Mouse (Mus musculus): ENCODE results near the gene Tnp1. TPM values are rescaled to one million over a fixed set of nuclear protein-coding genes. Genes with fewer than 3 reads are reported as not detected.

Tnp1 gene
- total and polyA plus RNA-seq, 2 experiments, result not detected

DNA sequence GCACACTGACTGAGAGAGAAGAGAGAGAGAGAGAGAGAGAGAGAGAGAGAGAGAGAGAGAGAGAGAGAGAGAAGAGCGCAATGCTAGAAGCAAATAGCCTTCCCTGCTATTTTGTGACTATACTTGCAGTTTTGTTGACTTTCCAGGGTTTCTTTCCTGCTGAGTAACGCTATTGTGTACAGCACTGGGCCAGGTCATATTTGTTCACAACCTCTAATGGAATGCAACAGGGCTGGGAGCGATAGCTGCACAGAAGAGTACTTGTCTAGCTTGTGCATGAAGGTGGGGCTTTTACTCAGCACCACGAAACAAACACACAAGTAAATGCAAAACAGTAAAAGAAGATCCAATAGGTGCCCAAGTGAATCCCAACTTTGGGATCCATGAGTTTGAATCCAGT, 11.7 kb upstream of the Tnp1 start:
- Histone ChIP-seq H3K4me1 (ENCODE audit: control insufficient read depth, insufficient read depth, low read length) (no peaks in the 10 kb centered on the region; the same call in 1 of the 2 replicates), H3K27me3 (ENCODE audit: control insufficient read depth, insufficient read depth, low read length) (no peaks in the 10 kb centered on the region), H3K9ac (ENCODE audit: low read depth, low read length) (no peak overlapping the region), H3K27ac (replicated peaks; ENCODE audit: insufficient read depth, low read depth, low read length) (no peak overlapping the region), H3K4me3 (ENCODE audit: insufficient read depth, low read depth, low read length) (no peak overlapping the region), H3K36me3 (ENCODE audit: control insufficient read depth, insufficient read depth, low read length) (no peaks in the 10 kb centered on the region), H3K79me2 (ENCODE audit: control insufficient read depth, insufficient read depth, low read length) (no peaks in the 10 kb centered on the region)
- TF ChIP-seq CTCF (IDR thresholded peaks at IDR 0.05; ENCODE audit: low read depth, low read length) (no peak), POLR2A (IDR thresholded peaks at IDR 0.05; ENCODE audit: extremely low read depth, insufficient read depth, low read length) (no peak)
- peak; percentile 4 for DNase-seq (ENCODE audit: extremely low read depth, low read depth, low spot score)
- 45% methylated on average over 4 of the region's 4 CpGs for WGBS

DNA sequence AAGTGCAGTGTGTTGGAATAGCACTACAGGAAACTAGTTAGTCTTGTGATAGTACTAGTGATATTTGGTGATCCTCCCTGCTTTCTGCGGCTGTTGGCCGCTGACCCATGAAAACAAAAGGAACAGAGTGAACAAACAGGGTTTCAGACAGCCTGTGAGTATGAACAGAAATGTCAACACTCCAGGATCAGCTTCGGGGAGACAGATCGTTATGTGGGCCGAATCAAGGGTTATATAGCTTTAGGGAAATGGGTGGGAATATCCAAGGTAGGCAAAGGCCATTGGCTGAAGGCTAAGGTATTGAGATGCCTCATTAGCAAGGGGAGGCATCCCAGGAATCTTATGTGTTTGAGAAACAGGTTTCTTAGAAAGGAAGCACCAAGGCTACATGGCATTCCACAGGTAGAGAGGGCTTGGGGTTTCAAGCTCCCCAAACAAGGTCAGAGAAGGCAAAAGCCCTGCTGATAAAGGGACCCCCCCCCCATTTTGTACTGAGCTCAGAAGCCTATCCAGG, 11.1 kb upstream of the Tnp1 start:
- Histone ChIP-seq H3K9ac (ENCODE audit: low read depth, low read length) (no peak overlapping the region), H3K4me1 (ENCODE audit: control insufficient read depth, insufficient read depth, low read length) (no peaks in the 10 kb centered on the region; the same call in 1 of the 2 replicates), H3K36me3 (ENCODE audit: control insufficient read depth, insufficient read depth, low read length) (no peaks in the 10 kb centered on the region), H3K27ac (replicated peaks; ENCODE audit: insufficient read depth, low read depth, low read length) (no peak overlapping the region), H3K79me2 (ENCODE audit: control insufficient read depth, insufficient read depth, low read length) (no peaks in the 10 kb centered on the region), H3K27me3 (ENCODE audit: control insufficient read depth, insufficient read depth, low read length) (no peaks in the 10 kb centered on the region), H3K4me3 (ENCODE audit: insufficient read depth, low read depth, low read length) (no peak overlapping the region)
- DNase-seq (ENCODE audit: extremely low read depth, low read depth, low spot score), result no peak
- WGBS, result 25% methylated on average over 5 of the region's 5 CpGs
- TF ChIP-seq CTCF (IDR thresholded peaks at IDR 0.05; ENCODE audit: low read depth, low read length) (no peak), POLR2A (IDR thresholded peaks at IDR 0.05; ENCODE audit: extremely low read depth, insufficient read depth, low read length) (no peak)

GRCm38 (mm10) chr1:73026157-73026556, 10.4 kb upstream of the Tnp1 start:
- no peak for TF ChIP-seq CTCF (IDR thresholded peaks at IDR 0.05; ENCODE audit: low read depth, low read length)
- TF ChIP-seq POLR2A (IDR thresholded peaks at IDR 0.05; ENCODE audit: extremely low read depth, insufficient read depth, low read length), result no peak
- Histone ChIP-seq H3K9ac (ENCODE audit: low read depth, low read length) (no peak overlapping the region), H3K4me3 (ENCODE audit: insufficient read depth, low read depth, low read length) (no peak overlapping the region), H3K36me3 (ENCODE audit: control insufficient read depth, insufficient read depth, low read length) (no peaks in the 10 kb centered on the region), H3K79me2 (ENCODE audit: control insufficient read depth, insufficient read depth, low read length) (no peaks in the 10 kb centered on the region), H3K4me1 (ENCODE audit: control insufficient read depth, insufficient read depth, low read length) (no peaks in the 10 kb centered on the region; the same call in 1 of the 2 replicates), H3K27me3 (ENCODE audit: control insufficient read depth, insufficient read depth, low read length) (no peaks in the 10 kb centered on the region), H3K27ac (replicated peaks; ENCODE audit: insufficient read depth, low read depth, low read length) (no peak overlapping the region)
- 90% methylated on average over 3 of the region's 3 CpGs for WGBS
- DNase-seq (ENCODE audit: extremely low read depth, low read depth, low spot score), result no peak

DNA sequence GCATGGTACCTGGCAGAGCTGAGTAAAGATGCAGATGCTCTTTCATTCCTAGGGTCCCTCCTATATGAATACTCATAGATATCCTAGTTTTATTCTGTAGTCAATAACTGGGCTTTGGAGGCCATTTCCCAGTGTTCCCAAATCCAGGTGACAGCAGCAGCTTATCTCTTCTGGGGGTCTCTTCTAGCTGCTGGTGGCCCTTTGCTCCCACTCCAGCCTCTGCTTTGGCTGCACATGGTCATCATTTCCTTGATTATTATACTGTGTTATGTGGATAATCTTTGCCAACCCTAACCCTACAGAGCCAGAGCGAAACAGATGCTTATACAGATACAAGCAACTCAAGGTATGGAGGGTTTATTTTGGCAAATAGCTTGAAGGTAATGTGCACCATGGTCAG, 8.9 kb downstream of the Tnp1 start:
- Histone ChIP-seq H3K9ac (ENCODE audit: low read depth, low read length) (no peak overlapping the region), H3K79me2 (ENCODE audit: control insufficient read depth, insufficient read depth, low read length) (no peaks in the 10 kb centered on the region), H3K4me3 (ENCODE audit: insufficient read depth, low read depth, low read length) (no peak overlapping the region), H3K4me1 (ENCODE audit: control insufficient read depth, insufficient read depth, low read length) (no peaks in the 10 kb centered on the region), H3K27ac (replicated peaks; ENCODE audit: insufficient read depth, low read depth, low read length) (no peak overlapping the region), H3K36me3 (ENCODE audit: control insufficient read depth, insufficient read depth, low read length) (no peaks in the 10 kb centered on the region), H3K27me3 (ENCODE audit: control insufficient read depth, insufficient read depth, low read length) (no peaks in the 10 kb centered on the region)
- TF ChIP-seq CTCF (IDR thresholded peaks at IDR 0.05; ENCODE audit: low read depth, low read length) (no peak), POLR2A (IDR thresholded peaks at IDR 0.05; ENCODE audit: extremely low read depth, insufficient read depth, low read length) (no peak)
- WGBS, result 100% methylated on average over 1 of the region's 1 CpGs
- no peak for DNase-seq (ENCODE audit: extremely low read depth, low read depth, low spot score)

DNA sequence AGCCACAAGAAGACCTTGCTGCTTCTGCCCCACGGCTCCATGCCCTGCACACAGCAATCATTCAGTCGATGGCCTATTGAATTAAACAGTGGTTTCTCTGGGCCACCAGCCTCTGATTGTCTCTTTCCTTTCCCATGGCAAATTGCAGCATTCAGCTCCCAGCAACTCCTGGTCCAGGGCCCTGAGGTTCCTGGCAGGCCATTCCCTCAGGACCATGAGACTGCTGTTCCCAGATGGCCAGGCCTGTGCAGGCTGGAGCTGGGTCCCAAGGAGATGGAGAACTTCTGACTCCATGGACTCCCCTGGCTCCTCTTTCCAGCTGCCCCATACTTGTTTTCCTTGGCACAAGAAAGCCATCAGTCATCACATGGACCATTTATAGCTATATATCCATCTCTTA, 10.8 kb downstream of the Tnp1 start:
- WGBS, result 88% methylated on average over 2 of the region's 2 CpGs
- TF ChIP-seq POLR2A (IDR thresholded peaks at IDR 0.05; ENCODE audit: extremely low read depth, insufficient read depth, low read length) (no peak), CTCF (IDR thresholded peaks at IDR 0.05; ENCODE audit: low read depth, low read length) (no peak)

DNA sequence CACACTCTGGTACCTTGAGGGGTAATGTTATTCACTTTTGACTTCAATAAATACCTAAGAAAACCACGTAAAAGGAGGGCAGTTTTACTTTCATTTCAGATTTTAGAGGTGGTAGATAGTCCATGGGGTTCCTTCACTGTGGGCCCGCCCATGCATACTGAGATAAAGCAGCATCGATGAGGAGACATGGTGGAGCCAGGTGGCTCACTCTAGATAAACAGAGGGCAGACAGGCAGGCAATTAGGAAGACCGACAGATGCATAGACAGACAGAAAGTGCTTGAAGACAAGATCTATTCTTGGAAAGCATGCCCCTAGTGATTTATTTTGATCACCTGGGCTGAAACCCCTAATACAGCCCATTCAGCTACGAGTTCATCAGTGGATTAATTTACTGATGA, 13.1 kb downstream of the Tnp1 start:
- no peak overlapping the region for H3K27ac ChIP-seq (replicated peaks; ENCODE audit: insufficient read depth, low read depth, low read length)
- DNase-seq (ENCODE audit: extremely low read depth, low read depth, low spot score), result no peak
- 54% methylated on average over 5 of the region's 5 CpGs for WGBS
- H3K79me2 ChIP-seq (ENCODE audit: control insufficient read depth, insufficient read depth, low read length), result no peaks in the 10 kb centered on the region
- H3K4me3 ChIP-seq (ENCODE audit: insufficient read depth, low read depth, low read length), result no peak overlapping the region
- H3K27me3 ChIP-seq (ENCODE audit: control insufficient read depth, insufficient read depth, low read length), result no peaks in the 10 kb centered on the region
- H3K9ac ChIP-seq (ENCODE audit: low read depth, low read length), result no peak overlapping the region
- no peaks in the 10 kb centered on the region for H3K36me3 ChIP-seq (ENCODE audit: control insufficient read depth, insufficient read depth, low read length)
- TF ChIP-seq POLR2A (IDR thresholded peaks at IDR 0.05; ENCODE audit: extremely low read depth, insufficient read depth, low read length), result no peak
- no peak for TF ChIP-seq CTCF (IDR thresholded peaks at IDR 0.05; ENCODE audit: low read depth, low read length)
- H3K4me1 ChIP-seq (ENCODE audit: control insufficient read depth, insufficient read depth, low read length), result no peaks in the 10 kb centered on the region

More for the DNA sequence above, 10.8 kb downstream of the Tnp1 start:
- H3K9ac ChIP-seq (ENCODE audit: low read depth, low read length), result no peak overlapping the region
- no peaks in the 10 kb centered on the region for H3K4me1 ChIP-seq (ENCODE audit: control insufficient read depth, insufficient read depth, low read length)
- no peak overlapping the region for H3K4me3 ChIP-seq (ENCODE audit: insufficient read depth, low read depth, low read length)
- H3K36me3 ChIP-seq (ENCODE audit: control insufficient read depth, insufficient read depth, low read length), result no peaks in the 10 kb centered on the region
- H3K27me3 ChIP-seq (ENCODE audit: control insufficient read depth, insufficient read depth, low read length), result no peaks in the 10 kb centered on the region
- no peaks in the 10 kb centered on the region for H3K79me2 ChIP-seq (ENCODE audit: control insufficient read depth, insufficient read depth, low read length)
- DNase-seq (ENCODE audit: extremely low read depth, low read depth, low spot score), result no peak
- H3K27ac ChIP-seq (replicated peaks; ENCODE audit: insufficient read depth, low read depth, low read length), result no peak overlapping the region
